Mouse (Mus musculus) cerebellum, adult 2 months (tissue): Measurements from ENCODE around the gene Spindoc. TPM values are rescaled to one million over a fixed set of nuclear protein-coding genes. Genes with fewer than 3 reads are reported as not detected.

Experiments used
- DNase-seq, 2 experiments: peaks; one replicate each; pipeline ENCODE4 v3.0.0; 2021
- H3K27ac ChIP-seq: fragments of 200-500 bp; 2 replicates; pipeline ENCODE4 v1.5.1; 2012; ENCODE audit warnings: low read length, control low read depth, inconsistent platforms; ENCODE audit not compliant: insufficient read depth
- H3K27me3 ChIP-seq: fragments of 200-500 bp; 2 replicates; pipeline ENCODE4 v1.6.1; 2012; ENCODE audit warnings: inconsistent platforms, mild to moderate bottlenecking, low read length, moderate library complexity; ENCODE audit not compliant: control insufficient read depth, insufficient read depth
- H3K4me1 ChIP-seq: fragments of 200-500 bp; 2 replicates; pipeline ENCODE4 v1.6.1; 2011; ENCODE audit warnings: low read length; ENCODE audit not compliant: control insufficient read depth, insufficient read depth
- H3K4me3 ChIP-seq: fragments of 200-500 bp; replicated peaks from 2 replicates; pipeline ENCODE3; 2011; ENCODE audit warnings: mild to moderate bottlenecking, low read depth, low read length, control low read depth; ENCODE audit not compliant: insufficient read depth
- CTCF ChIP-seq: fragments of 200-500 bp; IDR thresholded peaks from 2 replicates; pipeline ENCODE4 v1.5.1; 2011; ENCODE audit warnings: low read depth, mild to moderate bottlenecking, control low read depth, low read length, moderate library complexity, borderline replicate concordance; ENCODE audit not compliant: insufficient read depth
- POLR2A ChIP-seq: fragments of 200-500 bp; IDR thresholded peaks from 2 replicates; pipeline ENCODE4 v1.6.1; 2011; ENCODE audit warnings: low read length, control low read depth, borderline replicate concordance; ENCODE audit not compliant: insufficient read depth
- WGBS: fragments of 180-500 bp; shearing (Covaris S2); methylation state at CpG from one replicate; pipeline ENCODE4 v1.1.7; 2018; 5-methylcytosine and 5-hydroxymethylcytosine counted together
- polyA plus RNA-seq: library from polyadenylated mRNA; depleted of rRNA; stranded (reverse); fragments of >200 nt; gene quantifications from 2 replicates; pipeline ENCODE4 v1.2.3, GENCODE M21; 2012

Spindoc gene
- polyA plus RNA-seq, 1 experiment, result 18.5 TPM

DNA sequence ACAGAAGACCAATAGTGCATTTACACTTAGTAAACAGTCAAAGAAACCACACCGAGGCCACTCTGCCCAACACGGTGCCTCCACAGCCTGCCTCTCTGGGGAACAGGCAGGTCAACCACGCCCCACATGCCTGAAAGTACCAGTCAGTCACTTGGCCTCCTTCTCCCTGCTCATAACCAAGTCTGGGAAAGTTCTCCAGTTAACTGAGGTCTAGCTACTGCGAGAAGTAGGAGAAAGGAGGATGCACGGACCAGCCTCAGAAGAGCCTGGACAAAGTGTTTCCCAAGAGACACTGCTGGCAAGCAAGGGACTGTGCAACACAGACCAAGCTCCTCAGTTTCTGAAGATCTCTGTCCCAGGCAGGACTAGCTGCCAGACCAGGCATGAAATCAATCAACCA, 43.8 kb downstream of the Spindoc start:
- no peak for DNase-seq
- 12% methylated on average over 5 of the region's 5 CpGs for WGBS
- no peak overlapping the region for H3K27ac ChIP-seq
- TF ChIP-seq CTCF, result no peak
- TF ChIP-seq POLR2A, result no peak
- no peaks in the 10 kb centered on the region for H3K27me3 ChIP-seq
- peaks cover 21% of the 10 kb centered on the region for H3K4me1 ChIP-seq
- peak overlapping the region; percentile 12 for H3K4me3 ChIP-seq

DNA sequence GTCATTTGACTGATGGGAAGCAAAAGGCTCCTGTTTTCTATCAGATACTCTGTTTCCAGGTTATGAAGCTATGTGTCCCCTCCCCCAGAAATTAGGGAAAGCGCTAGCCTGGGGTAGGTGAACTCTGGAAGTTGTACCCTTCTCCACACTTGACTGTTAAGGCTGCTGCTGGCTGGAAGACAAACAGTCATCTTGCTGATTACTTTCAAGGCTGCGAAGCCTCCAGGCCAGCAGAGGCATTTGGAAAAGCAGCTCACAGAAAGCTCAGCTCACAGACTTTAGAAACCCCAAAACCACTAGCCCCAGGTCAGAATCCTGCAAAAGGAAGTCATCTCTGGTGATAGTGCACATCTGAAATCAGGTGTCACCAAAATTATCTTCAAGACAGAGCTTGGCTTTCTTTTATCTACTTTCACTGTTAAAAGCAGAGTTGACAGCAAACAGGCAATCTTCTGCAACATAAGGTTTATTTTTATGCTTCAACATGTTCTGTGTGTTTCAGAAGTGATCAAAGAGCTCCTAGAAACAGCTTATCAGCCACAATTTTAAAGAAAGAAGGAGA, 44.9 kb downstream of the Spindoc start:
- H3K27me3 ChIP-seq, result no peaks in the 10 kb centered on the region
- H3K27ac ChIP-seq, result no peak overlapping the region
- H3K4me3 ChIP-seq, result no peak overlapping the region
- TF ChIP-seq POLR2A (no peak), CTCF (no peak)
- no peak for DNase-seq
- 64% methylated on average over 2 of the region's 2 CpGs for WGBS
- peaks cover 21% of the 10 kb centered on the region for H3K4me1 ChIP-seq

DNA sequence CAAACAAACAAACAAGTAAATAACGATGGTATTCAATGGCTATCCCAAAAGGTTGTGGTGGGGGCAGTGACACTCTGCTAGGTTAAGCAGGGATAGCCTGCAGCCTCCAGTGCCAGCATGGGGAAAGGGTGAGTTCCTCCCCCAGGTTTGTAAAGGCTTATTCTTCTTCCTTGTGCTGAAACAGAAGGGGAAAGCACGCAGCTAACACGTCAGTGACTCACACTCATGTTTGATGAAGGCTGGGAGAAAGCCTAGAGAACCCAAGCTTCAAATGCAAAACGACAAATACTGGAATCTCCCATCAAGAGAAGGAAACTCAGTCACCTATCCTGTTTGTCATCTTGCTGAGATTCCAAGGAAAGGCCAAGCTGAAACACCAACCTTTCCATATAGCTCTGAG, 47.1 kb downstream of the Spindoc start:
- 51% methylated on average over 4 of the region's 4 CpGs for WGBS
- DNase-seq, result no peak
- no peak for TF ChIP-seq CTCF
- TF ChIP-seq POLR2A, result no peak
- H3K4me3 ChIP-seq, result no peak overlapping the region
- H3K27me3 ChIP-seq, result no peaks in the 10 kb centered on the region
- H3K27ac ChIP-seq, result no peak overlapping the region
- H3K4me1 ChIP-seq, result peaks cover 21% of the 10 kb centered on the region

DNA sequence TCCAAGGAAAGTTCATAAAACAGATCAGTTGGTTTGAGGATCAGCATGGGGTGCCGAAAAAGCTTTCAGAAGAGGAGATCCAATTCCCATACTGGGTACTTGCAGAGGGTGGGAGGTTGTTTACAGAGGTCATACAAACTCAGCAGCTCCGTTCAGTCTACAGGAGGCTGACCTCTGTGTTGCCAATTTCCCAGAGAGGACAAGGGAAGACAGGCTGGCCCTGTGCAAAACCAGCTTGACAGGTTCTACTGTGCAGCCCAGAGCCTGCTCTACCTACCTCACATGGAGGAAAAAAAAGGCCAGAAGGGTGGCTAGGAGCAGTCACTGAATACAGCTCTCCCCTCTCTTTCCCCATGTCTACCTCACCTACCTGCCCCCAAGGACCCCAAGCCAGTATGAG, 48.7 kb downstream of the Spindoc start:
- H3K27me3 ChIP-seq, result no peaks in the 10 kb centered on the region
- no peak for DNase-seq
- H3K4me1 ChIP-seq, result peaks cover 12% of the 10 kb centered on the region
- TF ChIP-seq POLR2A, result no peak
- no peak for TF ChIP-seq CTCF
- H3K4me3 ChIP-seq, result no peak overlapping the region
- WGBS, result 64% methylated on average over 2 of the region's 2 CpGs
- no peak overlapping the region for H3K27ac ChIP-seq

DNA sequence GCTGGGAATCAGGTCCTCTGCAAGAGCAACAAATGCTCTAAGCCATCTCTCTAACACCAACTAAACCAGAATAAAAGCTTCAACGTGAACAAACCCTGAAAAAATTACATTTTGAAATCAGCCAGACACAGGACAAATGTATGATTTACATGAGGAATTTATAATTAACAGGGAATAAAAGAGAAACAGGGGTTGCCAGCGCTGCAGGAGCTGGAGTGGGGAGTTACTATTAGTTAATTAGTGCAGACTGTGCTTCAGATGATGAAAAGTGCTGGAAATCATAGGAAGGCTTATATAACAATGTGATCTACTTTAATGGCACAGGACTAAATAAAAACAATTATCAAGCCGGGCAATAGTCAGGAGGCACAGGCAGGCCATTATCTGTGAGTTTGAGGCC, 61.4 kb downstream of the Spindoc start:
- 77% methylated on average over 3 of the region's 3 CpGs for WGBS
- Histone ChIP-seq H3K4me3 (no peak overlapping the region), H3K27ac (no peak overlapping the region), H3K27me3 (no peaks in the 10 kb centered on the region), H3K4me1 (no peaks in the 10 kb centered on the region; the same call in 1 of the 2 replicates)
- TF ChIP-seq POLR2A (no peak), CTCF (no peak)
- no peak for DNase-seq

DNA sequence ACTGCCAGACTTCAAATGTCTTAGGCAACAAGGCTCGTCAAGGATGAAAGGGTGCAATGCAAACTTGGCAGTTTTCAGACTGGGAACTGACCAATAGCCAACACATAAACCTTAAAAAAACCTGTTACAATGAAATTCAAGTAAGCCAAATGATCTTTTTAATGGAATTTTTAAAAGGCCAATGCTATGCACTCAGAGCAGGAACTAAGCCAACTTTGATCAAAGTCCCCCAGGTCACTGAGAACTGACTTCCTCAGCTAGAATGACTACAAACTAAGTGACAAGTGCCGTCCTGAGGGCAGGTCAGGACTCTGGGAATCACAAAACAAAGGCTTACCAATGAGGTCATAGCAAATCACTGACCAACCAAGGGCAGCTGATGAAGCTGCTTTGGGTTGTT, 62.6 kb downstream of the Spindoc start:
- WGBS, result 41% methylated on average over 2 of the region's 2 CpGs
- Histone ChIP-seq H3K27me3 (no peaks in the 10 kb centered on the region), H3K4me1 (peaks cover 2% of the 10 kb centered on the region), H3K4me3 (no peak overlapping the region), H3K27ac (no peak overlapping the region)
- no peak for TF ChIP-seq CTCF
- TF ChIP-seq POLR2A, result no peak
- no peak for DNase-seq

DNA sequence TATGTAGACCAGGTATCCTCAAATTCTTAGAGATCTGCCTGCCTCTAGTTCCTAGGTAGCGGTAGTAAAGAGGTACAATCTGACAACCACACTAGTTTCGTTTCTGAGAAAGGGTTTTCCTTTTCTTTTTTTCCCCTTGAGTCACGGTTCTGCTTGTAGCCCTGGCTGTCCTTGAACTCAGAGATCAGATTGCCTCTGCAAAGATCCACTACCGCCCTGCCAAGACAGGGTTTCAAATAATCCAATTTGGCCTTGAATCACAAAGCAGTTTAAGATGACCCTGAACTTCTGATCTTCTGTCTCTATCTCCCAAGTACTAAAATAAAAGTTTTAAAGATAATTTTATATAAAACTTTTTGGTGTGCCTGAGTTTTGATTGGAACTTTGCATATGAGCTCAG, 65.1 kb downstream of the Spindoc start:
- H3K4me1 ChIP-seq, result peaks cover 9% of the 10 kb centered on the region
- H3K4me3 ChIP-seq, result no peak overlapping the region
- no peak for DNase-seq
- TF ChIP-seq CTCF, result no peak
- TF ChIP-seq POLR2A, result no peak
- H3K27ac ChIP-seq, result no peak overlapping the region
- no peaks in the 10 kb centered on the region for H3K27me3 ChIP-seq
- 84% methylated on average over 4 of the region's 4 CpGs for WGBS

DNA sequence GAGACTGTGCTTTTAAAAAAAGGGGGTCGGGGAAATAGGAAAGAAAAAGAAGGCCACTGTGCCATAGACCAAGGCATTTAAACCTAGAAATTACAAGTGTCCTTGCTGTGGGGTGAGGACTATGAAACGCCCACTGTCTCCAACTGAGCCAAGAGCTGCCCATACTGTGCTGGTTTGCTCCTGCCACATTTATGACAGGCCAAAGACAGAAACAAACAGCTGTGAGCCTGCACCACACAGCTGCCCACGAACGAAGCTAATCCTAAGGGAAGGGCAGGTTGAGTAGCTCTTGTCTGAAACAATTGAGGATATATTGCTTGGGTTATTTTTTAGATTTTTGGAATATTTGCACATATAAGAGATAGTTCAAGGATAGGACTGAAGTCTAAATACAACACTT, 66.0 kb downstream of the Spindoc start:
- no peak for DNase-seq
- Histone ChIP-seq H3K4me1 (peaks cover 9% of the 10 kb centered on the region), H3K27ac (no peak overlapping the region), H3K4me3 (no peak overlapping the region), H3K27me3 (no peaks in the 10 kb centered on the region)
- no peak for TF ChIP-seq POLR2A
- TF ChIP-seq CTCF, result no peak
- WGBS, result 48% methylated on average over 4 of the region's 4 CpGs

DNA sequence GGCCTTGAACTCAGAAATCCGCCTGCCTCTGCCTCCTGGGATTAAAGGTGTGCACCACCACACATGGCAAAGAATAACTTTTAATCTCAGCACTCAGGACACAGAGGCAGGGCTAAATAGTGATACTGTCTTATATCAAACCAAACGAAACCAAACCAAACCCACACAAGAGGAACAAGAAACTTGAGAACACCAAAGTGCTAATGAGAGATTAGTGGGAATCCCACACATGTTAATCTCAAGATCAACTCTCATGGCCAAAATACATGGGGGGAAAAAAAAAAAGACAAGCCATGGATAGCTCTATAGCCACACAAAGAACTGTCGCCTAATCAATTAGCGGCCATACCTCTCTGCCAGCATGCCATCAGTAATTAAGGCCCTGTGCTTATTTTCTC, 67.2 kb downstream of the Spindoc start:
- Histone ChIP-seq H3K4me3 (no peak overlapping the region), H3K27ac (no peak overlapping the region), H3K4me1 (peaks cover 15% of the 10 kb centered on the region), H3K27me3 (no peaks in the 10 kb centered on the region)
- TF ChIP-seq POLR2A, result no peak
- TF ChIP-seq CTCF, result no peak
- WGBS, result 86% methylated on average over 4 of the region's 4 CpGs
- DNase-seq, result no peak
